Mouse (Mus musculus) kidney, adult 2 months (tissue): Measurements from ENCODE around the gene Ipp. TPM values are rescaled to one million over a fixed set of nuclear protein-coding genes. Genes with fewer than 3 reads are reported as not detected.

Experiments used
- DNase-seq: peaks from one replicate; pipeline ENCODE4 v3.0.0; 2021
- H3K27ac ChIP-seq: fragments of 200-500 bp; 2 replicates; pipeline ENCODE4 v1.5.1; 2012; ENCODE audit warnings: low read depth, low read length, control low read depth, inconsistent platforms; ENCODE audit not compliant: insufficient read depth
- H3K27me3 ChIP-seq: fragments of 200-500 bp; replicated peaks from 2 replicates; pipeline ENCODE4 v1.6.1; 2012; ENCODE audit warnings: mild to moderate bottlenecking, moderate library complexity, low read length, inconsistent platforms; ENCODE audit not compliant: control insufficient read depth, insufficient read depth
- H3K36me3 ChIP-seq: fragments of 200-500 bp; 2 replicates; pipeline ENCODE4 v1.6.1; 2012; ENCODE audit warnings: mild to moderate bottlenecking, moderate library complexity, low read length, inconsistent platforms; ENCODE audit not compliant: control insufficient read depth, insufficient read depth
- H3K4me1 ChIP-seq: fragments of 200-500 bp; 2 replicates; pipeline ENCODE4 v1.6.1; 2011; ENCODE audit warnings: low read length; ENCODE audit not compliant: control insufficient read depth, insufficient read depth
- H3K4me3 ChIP-seq: fragments of 200-500 bp; 2 replicates; pipeline ENCODE4 v1.5.1; 2011; ENCODE audit warnings: mild to moderate bottlenecking, low read depth, low read length, control low read depth; ENCODE audit not compliant: insufficient read depth
- CTCF ChIP-seq: fragments of 200-500 bp; conservative IDR thresholded peaks from 2 replicates; pipeline ENCODE4 v1.5.1; 2011; ENCODE audit warnings: low read depth, mild to moderate bottlenecking, control low read depth, low read length, moderate library complexity, mixed read lengths; ENCODE audit not compliant: insufficient read depth, insufficient read length
- POLR2A ChIP-seq: fragments of 200-500 bp; IDR thresholded peaks from one replicate; pipeline ENCODE4 v1.6.1; 2011; ENCODE audit warnings: low read depth, low read length, control low read depth
- WGBS: fragments of 180-500 bp; shearing (Covaris S2); methylation state at CpG from one replicate; pipeline ENCODE4 v1.1.7; 2018; 5-methylcytosine and 5-hydroxymethylcytosine counted together
- polyA plus RNA-seq: library from polyadenylated mRNA; depleted of rRNA; stranded (reverse); fragments of >200 nt; gene quantifications from 2 replicates; pipeline ENCODE4 v1.2.3, GENCODE M21; 2012; rRNA removed

Ipp gene
- 3.6 and 5.2 TPM in 2 replicates for polyA plus RNA-seq

- peak; percentile 98 for DNase-seq
- H3K36me3 ChIP-seq = no peaks in the 10 kb centered on the region
- H3K4me3 ChIP-seq = peak within 1 kb of the TSS; percentile 59
- under 1% methylated on average over 55 of the region's 55 CpGs for WGBS
- peak within 1 kb of the TSS; percentile 49 for H3K27ac ChIP-seq
- H3K4me1 ChIP-seq = peaks cover 5% of the 10 kb centered on the region; the same call in 1 of the 2 replicates
- H3K27me3 ChIP-seq = no peaks in the 10 kb centered on the region
- TF ChIP-seq CTCF (no peak; the same call in 1 of the 2 replicates), POLR2A (peak; percentile 65)
Observed at GRCm38 (mm10) chr4:116507425-116508218, at the start of gene Ipp. TSS of gene Ipp (plus strand) at chr4:116507549.

- no peaks in the 10 kb centered on the region for H3K27me3 ChIP-seq
- H3K27ac ChIP-seq = no peak overlapping the region
- DNase-seq = no peak
- WGBS = 98% methylated on average over 3 of the region's 3 CpGs
- no peaks in the 10 kb centered on the region; the same call in 1 of the 2 replicates for H3K4me1 ChIP-seq
- H3K36me3 ChIP-seq = no peaks in the 10 kb centered on the region
- no peak overlapping the region for H3K4me3 ChIP-seq
- no peak for TF ChIP-seq CTCF
- no peak for TF ChIP-seq POLR2A
Observed at GRCm38 (mm10) chr4:116461943-116462342, 45.4 kb upstream of the Ipp start.

GRCm38 (mm10) chr4:116463231-116464125, 43.9 kb upstream of the Ipp start:
- DNase-seq = peak; percentile 35
- TF ChIP-seq POLR2A (no peak), CTCF (no peak)
- Histone ChIP-seq H3K36me3 (no peaks in the 10 kb centered on the region), H3K4me3 (peak overlapping the region; percentile 95), H3K27me3 (no peaks in the 10 kb centered on the region), H3K27ac (peak overlapping the region; percentile 9; the same call in 1 of the 2 replicates), H3K4me1 (no peaks in the 10 kb centered on the region; the same call in 1 of the 2 replicates)
- WGBS = 1% methylated on average over 72 of the region's 74 CpGs

DNA sequence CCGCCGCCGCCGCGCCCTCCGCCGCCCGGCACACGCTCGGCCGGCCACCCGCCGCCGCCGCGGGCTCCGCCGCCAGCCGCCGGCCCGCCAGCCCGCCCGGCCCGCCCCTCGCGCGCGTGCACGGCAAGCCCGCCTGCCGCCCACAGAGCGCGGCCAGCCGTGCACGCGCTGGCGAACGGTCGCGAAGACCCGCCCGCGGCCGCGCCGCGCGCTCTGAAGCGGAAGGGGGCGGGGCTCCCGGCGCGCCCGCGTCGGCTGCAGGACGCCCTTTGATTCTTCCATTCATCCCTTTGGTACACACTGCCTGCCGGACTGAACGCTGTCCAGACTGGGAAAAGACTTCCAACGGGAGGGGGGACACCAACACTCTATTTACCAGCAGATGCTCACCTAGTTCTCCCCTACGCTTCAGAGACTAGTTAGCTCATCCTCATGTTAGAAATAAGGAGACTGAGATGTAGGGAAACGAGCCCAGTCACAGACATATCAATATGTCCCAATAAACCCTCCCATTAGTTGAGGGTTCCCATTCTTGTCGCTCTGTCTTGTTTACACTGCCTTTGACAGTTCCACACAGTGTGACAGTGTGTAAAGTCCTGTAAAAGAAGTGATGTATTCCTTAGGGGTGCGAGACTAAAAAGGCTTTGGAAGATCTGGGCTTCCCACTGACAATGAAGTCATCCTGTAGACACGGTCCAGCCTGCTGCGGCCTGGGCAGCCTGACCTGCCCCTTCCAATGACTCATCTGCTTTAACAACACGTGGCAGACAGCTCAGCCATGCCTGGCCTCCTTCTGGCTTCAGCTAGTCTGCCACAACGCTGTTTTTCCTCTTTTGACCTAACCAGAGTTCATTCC, 43.0 kb upstream of the Ipp start, which contains the start of gene Mast2:
Gene Mast2, minus strand, starts transcription at position 58 of the 856 bp plus-strand sequence.
- peak within 1 kb of the TSS; percentile 9; the same call in 1 of the 2 replicates for H3K27ac ChIP-seq
- no peaks in the 10 kb centered on the region for H3K27me3 ChIP-seq
- no peaks in the 10 kb centered on the region for H3K36me3 ChIP-seq
- 7% methylated on average over 68 of the region's 68 CpGs for WGBS
- peak; percentile 92 for DNase-seq
- H3K4me3 ChIP-seq = peak within 1 kb of the TSS; percentile 95
- no peak for TF ChIP-seq POLR2A
- TF ChIP-seq CTCF = no peak
- no peaks in the 10 kb centered on the region; the same call in 1 of the 2 replicates for H3K4me1 ChIP-seq

DNA sequence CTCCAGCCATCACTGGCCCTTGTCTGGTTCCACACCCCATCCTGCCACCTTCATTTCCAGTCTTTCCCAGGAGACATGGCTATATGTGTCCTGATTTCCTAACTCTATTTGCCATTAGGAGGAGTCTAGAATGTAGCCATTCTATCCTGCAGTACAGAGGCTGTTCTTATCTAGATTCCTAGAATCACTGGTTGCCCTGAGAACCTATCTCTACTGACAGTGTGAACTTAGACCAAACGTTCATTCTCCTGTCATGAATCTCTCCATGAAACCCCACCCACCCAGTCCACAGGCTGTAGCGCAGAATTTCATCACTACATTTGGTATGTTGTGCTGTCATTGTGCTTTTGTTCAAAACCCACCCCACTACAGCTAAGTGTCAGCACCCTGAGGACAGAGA, 26.0 kb upstream of the Ipp start:
- Histone ChIP-seq H3K27ac (no peak overlapping the region), H3K4me1 (no peaks in the 10 kb centered on the region), H3K4me3 (no peak overlapping the region), H3K27me3 (no peaks in the 10 kb centered on the region), H3K36me3 (no peaks in the 10 kb centered on the region)
- WGBS = 71% methylated on average over 2 of the region's 2 CpGs
- TF ChIP-seq CTCF = no peak
- no peak for DNase-seq

- Histone ChIP-seq H3K4me3 (no peak overlapping the region), H3K36me3 (no peaks in the 10 kb centered on the region), H3K27ac (no peak overlapping the region), H3K4me1 (no peaks in the 10 kb centered on the region), H3K27me3 (no peaks in the 10 kb centered on the region)
- TF ChIP-seq POLR2A (no peak), CTCF (no peak)
- DNase-seq = no peak
- WGBS = 58% methylated on average over 2 of the region's 2 CpGs
Observed at GRCm38 (mm10) chr4:116483476-116483875, 23.9 kb upstream of the Ipp start.
